Mouse (Mus musculus) retina, adult 2 months (tissue): ENCODE data around the gene Wwc2.
"Not testable (repeated sequence)": the region's sequence is repeated elsewhere in the genome, so short reads cannot be mapped to it uniquely, and the experiment has no call there.

Experiments
- DNase-seq: peaks from one replicate; pipeline ENCODE4 v3.0.0-alpha.2; 2012; ENCODE audit warnings: low read depth, low spot score

Gene Wwc2

GRCm38 (mm10) chr8:47851824-47852502 lies 138.8 kb downstream of the Wwc2 start:
- DNase-seq, result no peak

GRCm38 (mm10) chr8:47849842-47850241 lies 140.9 kb downstream of the Wwc2 start:
- DNase-seq, result no peak

GRCm38 (mm10) chr8:47847931-47848330 lies 142.8 kb downstream of the Wwc2 start:
- DNase-seq, result no peak

- no peak for DNase-seq
Observed at GRCm38 (mm10) chr8:47847161-47847560, 143.6 kb downstream of the Wwc2 start.

- DNase-seq, result no peak
Observed at GRCm38 (mm10) chr8:47845956-47846355, 144.8 kb downstream of the Wwc2 start.

- no peak for DNase-seq
Observed at GRCm38 (mm10) chr8:47843651-47844050, 147.1 kb downstream of the Wwc2 start.

GRCm38 (mm10) chr8:47843063-47843462 lies 147.7 kb downstream of the Wwc2 start:
- no peak for DNase-seq

GRCm38 (mm10) chr8:47833944-47834343 lies 156.8 kb downstream of the Wwc2 start:
- DNase-seq, result no peak

- DNase-seq, result no peak
Observed at GRCm38 (mm10) chr8:47832616-47833015, 158.1 kb downstream of the Wwc2 start.

GRCm38 (mm10) chr8:47826911-47827310 lies 163.8 kb downstream of the Wwc2 start:
- DNase-seq, result no peak

GRCm38 (mm10) chr8:47825596-47825995 lies 165.1 kb downstream of the Wwc2 start:
- no peak for DNase-seq

- DNase-seq, result no peak
Observed at GRCm38 (mm10) chr8:47824182-47824581, 166.5 kb downstream of the Wwc2 start, which contains the start of gene Cldn22. Cldn22 (plus strand) TSS chr8:47824482.

GRCm38 (mm10) chr8:47823777-47824176 lies 166.9 kb downstream of the Wwc2 start:
- no peak for DNase-seq

GRCm38 (mm10) chr8:47822541-47822940 lies 168.2 kb downstream of the Wwc2 start:
- not testable (repeated sequence) for DNase-seq

GRCm38 (mm10) chr8:47821843-47822242 lies 168.9 kb downstream of the Wwc2 start, which contains the start of gene Cldn24:
Cldn24 (plus strand) TSS chr8:47822143.
- no peak for DNase-seq

- DNase-seq, result no peak
Observed at GRCm38 (mm10) chr8:47820914-47821772, 169.6 kb downstream of the Wwc2 start.

- no peak for DNase-seq
Observed at GRCm38 (mm10) chr8:47819034-47819433, 171.7 kb downstream of the Wwc2 start.

GRCm38 (mm10) chr8:47811221-47811620 lies 179.5 kb downstream of the Wwc2 start:
- no peak for DNase-seq

- DNase-seq, result no peak
Observed at GRCm38 (mm10) chr8:47810666-47811015, 180.1 kb downstream of the Wwc2 start.

GRCm38 (mm10) chr8:47809970-47810665 lies 180.6 kb downstream of the Wwc2 start:
- DNase-seq, result no peak

GRCm38 (mm10) chr8:47804262-47804661 lies 186.5 kb downstream of the Wwc2 start:
- no peak for DNase-seq

GRCm38 (mm10) chr8:47802349-47802748 lies 188.4 kb downstream of the Wwc2 start:
- DNase-seq, result no peak
